ENCODE assay signal across 9 mouse cellular contexts in genomic region chr3:30650062-30650841, GRCm38 (mm10). TPM values are rescaled to one million over a fixed set of nuclear protein-coding genes. Genes with fewer than 3 reads are reported as not detected.
DNase-seq lines count a peak whose midpoint lies in the region; ATAC-seq and TF ChIP-seq lines count a peak whose summit lies in the region.
"Had no signal": no experiment of that assay in that cellular context is flagged by ENCODE, and none has a peak within 500 bp of the region (broad histone marks: within the 10 kb centered on the region; RNA-seq: fewer than 3 reads in every experiment).

No protein-coding gene starts in this region.

- peaks cover 18% of the 10 kb centered on the region for H3K27me3 ChIP-seq in thymus, adult 2 months (ENCODE audit: control insufficient read depth, insufficient read depth, low read length)
- H3K27me3 ChIP-seq in heart, embryonic 15.5 days = peaks cover 27% of the 10 kb centered on the region; the same call in 1 of the 2 replicates

- no peak for TF ChIP-seq POLR2A in thymus, adult 2 months (IDR thresholded peaks at IDR 0.05; ENCODE audit: control insufficient read depth, extremely low read depth, insufficient read depth, low read length, poor library complexity)

- no peaks in the 10 kb centered on the region for H3K36me3 ChIP-seq in thymus, adult 2 months (ENCODE audit: control insufficient read depth, insufficient read depth, low read length)
- H3K36me3 ChIP-seq in heart, embryonic 15.5 days = no peaks in the 10 kb centered on the region

- H3K9me3 ChIP-seq in heart, embryonic 15.5 days (replicated peaks) = no peaks in the 10 kb centered on the region

- TF ChIP-seq CTCF in thymus, adult 2 months (IDR thresholded peaks at IDR 0.05; ENCODE audit: borderline replicate concordance, control insufficient read depth, extremely low read depth, insufficient read depth, low read length, poor library complexity) = no peak

- peak; percentile 37 for DNase-seq in CD4-positive, CD25-positive, alpha-beta regulatory T cell, adult 2 months (ENCODE audit: low read depth, low spot score)
- peak; percentile 4 for DNase-seq in thymus, adult 2 months
- no peak for DNase-seq in thymus, postnatal 25 days
- DNase-seq in kidney, postnatal 25 days = peak; percentile 58 to 72
- DNase-seq in testis, postnatal 10 days (ENCODE audit: low spot score) = peak; percentile 47

- H3K4me2 ChIP-seq in heart, embryonic 15.5 days = peak overlapping the region; percentile 85

- no peak for ATAC-seq in CD4-positive, CD25-positive, alpha-beta regulatory T cell, adult 4 months
- ATAC-seq in heart, embryonic 15.5 days (replicated peaks; ENCODE audit: insufficient number of reproducible peaks, insufficient read depth, low FRiP score, low read depth) = 0 out of 2 replicates have a peak, but pooled peaks have one; percentile 31
- ATAC-seq in megakaryocyte progenitor cell, adult 5-6 weeks (replicated peaks; ENCODE audit: poor library complexity) = peak; percentile 43

- WGBS in thymus, adult 2 months = 3% methylated on average over 41 of the region's 41 CpGs
- 1% methylated on average over 41 of the region's 41 CpGs for WGBS in heart, embryonic 15.5 days

- H3K27ac ChIP-seq in thymus, adult 2 months (ENCODE audit: control insufficient read depth, insufficient read depth, low read length) = no peak overlapping the region
- H3K27ac ChIP-seq in heart, embryonic 15.5 days = no peak overlapping the region

- H3K9ac ChIP-seq in heart, embryonic 15.5 days = peak overlapping the region; percentile 19; the same call in 1 of the 2 replicates

- 0 out of 2 replicates have a peak, but pooled peaks cover 3% of the 10 kb centered on the region for H3K4me1 ChIP-seq in thymus, adult 2 months (replicated peaks; ENCODE audit: control insufficient read depth, insufficient read depth, low read length)
- H3K4me1 ChIP-seq in heart, embryonic 15.5 days (replicated peaks) = peaks cover 19% of the 10 kb centered on the region

- H3K4me3 ChIP-seq in thymus, adult 2 months (ENCODE audit: control insufficient read depth, insufficient read depth, low read length) = no peak overlapping the region
- peak overlapping the region; percentile 47 for H3K4me3 ChIP-seq in heart, embryonic 15.5 days

RNA-seq across cellular contexts. Expression of gene Lrrc34, which starts 2.6 kb away (rescaled TPM):
- polyA plus RNA-seq in CD4-positive, CD25-positive, alpha-beta regulatory T cell, adult 4 months (2017; shearing (Covaris generic)) = under 1 TPM in 1 of 2 experiments, not detected in 1; 0.16 TPM
- polyA plus RNA-seq in thymus, adult 2 months (2012; rRNA removed) = 0.04 and 0.06 TPM in 2 replicates
- 0.49 and 0.74 TPM in 2 replicates for polyA plus RNA-seq in heart, embryonic 15.5 days (2015; fragmentation: Nextera tagmentation; extraction: Ambion mirVana)
- total RNA-seq in megakaryocyte progenitor cell, adult 5-6 weeks (2015) = not detected in 2 replicates
- not detected in 2 replicates for total RNA-seq in megakaryocyte progenitor cell, adult 5-6 weeks (2017)

RNA-seq across cellular contexts. Expression of gene Lrriq4, which starts 5.9 kb away (rescaled TPM):
- not detected for polyA plus RNA-seq in CD4-positive, CD25-positive, alpha-beta regulatory T cell, adult 4 months (2017; shearing (Covaris generic))
- not detected in 2 replicates for polyA plus RNA-seq in thymus, adult 2 months (2012; rRNA removed)
- polyA plus RNA-seq in heart, embryonic 15.5 days (2015; fragmentation: Nextera tagmentation; extraction: Ambion mirVana) = not detected in 2 replicates
- not detected in 2 replicates for total RNA-seq in megakaryocyte progenitor cell, adult 5-6 weeks (2015)
- total RNA-seq in megakaryocyte progenitor cell, adult 5-6 weeks (2017) = not detected in 2 replicates

RNA-seq across cellular contexts. Expression of gene Mynn, which starts 48.4 kb away (rescaled TPM):
- 10 to 100 TPM; 38.6 to 40.9 TPM for polyA plus RNA-seq in CD4-positive, CD25-positive, alpha-beta regulatory T cell, adult 4 months (2017; shearing (Covaris generic))
- polyA plus RNA-seq in thymus, adult 2 months (2012; rRNA removed) = 11.6 and 14.0 TPM in 2 replicates
- 21.2 and 23.2 TPM in 2 replicates for polyA plus RNA-seq in heart, embryonic 15.5 days (2015; fragmentation: Nextera tagmentation; extraction: Ambion mirVana)
- 22.7 and 27.1 TPM in 2 replicates for total RNA-seq in megakaryocyte progenitor cell, adult 5-6 weeks (2015)
- total RNA-seq in megakaryocyte progenitor cell, adult 5-6 weeks (2017) = 26.3 and 26.5 TPM in 2 replicates

RNA-seq across cellular contexts. Expression of gene Lrrc31, which starts 49.4 kb away (rescaled TPM):
- under 1 TPM in 1 of 2 experiments, not detected in 1; 0.27 TPM for polyA plus RNA-seq in CD4-positive, CD25-positive, alpha-beta regulatory T cell, adult 4 months (2017; shearing (Covaris generic))
- polyA plus RNA-seq in thymus, adult 2 months (2012; rRNA removed) = 0.23 and 0.31 TPM in 2 replicates
- polyA plus RNA-seq in heart, embryonic 15.5 days (2015; fragmentation: Nextera tagmentation; extraction: Ambion mirVana) = not detected in 2 replicates
- not detected in 2 replicates for total RNA-seq in megakaryocyte progenitor cell, adult 5-6 weeks (2015)
- not detected in 2 replicates for total RNA-seq in megakaryocyte progenitor cell, adult 5-6 weeks (2017)

RNA-seq across cellular contexts. Expression of gene Actrt3, which starts 50.5 kb away (rescaled TPM):
- under 1 TPM; 0.22 to 0.42 TPM for polyA plus RNA-seq in CD4-positive, CD25-positive, alpha-beta regulatory T cell, adult 4 months (2017; shearing (Covaris generic))
- not detected in 2 replicates for polyA plus RNA-seq in thymus, adult 2 months (2012; rRNA removed)
- not detected in 2 replicates for polyA plus RNA-seq in heart, embryonic 15.5 days (2015; fragmentation: Nextera tagmentation; extraction: Ambion mirVana)
- total RNA-seq in megakaryocyte progenitor cell, adult 5-6 weeks (2015) = not detected in 2 replicates
- total RNA-seq in megakaryocyte progenitor cell, adult 5-6 weeks (2017) = not detected in 2 replicates
- polyA plus RNA-seq: gonadal fat pad, adult 2 months had no signal
